Mouse (Mus musculus): Measurements from ENCODE around the gene Pagr1b. TPM values are rescaled to one million over a fixed set of nuclear protein-coding genes. Genes with fewer than 3 reads are reported as not detected.

Pagr1b gene
- total and polyA plus RNA-seq, 3 experiments = 0.39 to 4.5 TPM; not detected in 1

GRCm38 (mm10) chr7:127026984-127027726 lies 10.9 kb upstream of the Pagr1b start, which contains the start of gene Maz (continued):
- no peak for TF ChIP-seq USF2 (IDR thresholded peaks at IDR 0.05; ENCODE audit: borderline replicate concordance in 1 of 2, insufficient read depth in 1 of 2, low read depth in 1 of 2, low read length in 2 of 2)
- peak; percentile 15; the same call in 1 of the 2 replicates for TF ChIP-seq BHLHE40 (IDR thresholded peaks at IDR 0.05; ENCODE audit: borderline replicate concordance, low read depth, low read length)
- TF ChIP-seq SIN3A (IDR thresholded peaks at IDR 0.05; ENCODE audit: low read length) = peak; percentile 90
- peak; percentile 62 for TF ChIP-seq CHD2 (IDR thresholded peaks at IDR 0.05; ENCODE audit: low read length)
- no peak for TF ChIP-seq GATA1 (IDR thresholded peaks at IDR 0.05; ENCODE audit: low read depth, low read length)
- TF ChIP-seq POLR2AphosphoS2 (IDR thresholded peaks at IDR 0.05; ENCODE audit: low read length) = peak; percentile 99
- no peak; the same call in 1 of the 2 replicates for TF ChIP-seq POLR2AphosphoS5 (IDR thresholded peaks at IDR 0.05; ENCODE audit: borderline replicate concordance, low read depth, low read length)
- 0 out of 6 replicates have a peak, but pooled peaks of 1 of the 3 experiments have one; percentile 2 for TF ChIP-seq CTCF (IDR thresholded peaks at IDR 0.05 in 2 of 3, conservative IDR thresholded peaks at IDR 0.05 in 1 of 3; ENCODE audit: control insufficient read depth in 1 of 3, insufficient read depth in 1 of 3, low read depth in 2 of 3, low read length in 3 of 3, poor library complexity in 1 of 3, severe bottlenecking in 1 of 3)
- no peak for TF ChIP-seq ZKSCAN1 (IDR thresholded peaks at IDR 0.05; ENCODE audit: low read depth, low read length)
- no peak for TF ChIP-seq RAD21 (IDR thresholded peaks at IDR 0.05; ENCODE audit: low read depth, low read length)

DNA sequence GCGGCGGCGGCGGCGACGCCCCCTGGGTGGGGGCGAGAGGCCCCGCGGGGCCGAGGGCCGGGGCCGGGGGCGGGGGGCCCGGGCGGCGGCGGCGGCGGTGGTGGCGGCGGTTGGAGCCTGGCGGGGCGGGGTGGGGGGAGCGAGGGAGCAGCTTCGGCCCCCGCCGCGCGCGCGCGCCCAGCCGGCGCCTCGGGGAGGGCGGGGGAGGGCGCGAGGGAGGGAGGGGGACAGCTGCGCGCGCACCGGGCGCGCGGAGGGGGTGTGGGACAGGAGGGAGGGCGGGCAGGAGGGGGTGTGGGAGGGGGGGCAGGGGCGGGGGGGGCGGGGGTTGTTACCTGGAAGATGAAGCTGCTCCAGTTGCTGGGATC lies 10.3 kb upstream of the Pagr1b start:
- peak overlapping the region; percentile 93 for H3K27ac ChIP-seq (ENCODE audit: control insufficient read depth, low read depth, low read length)
- no peak for DNase-seq (ENCODE audit: low read depth, low spot score)

DNA sequence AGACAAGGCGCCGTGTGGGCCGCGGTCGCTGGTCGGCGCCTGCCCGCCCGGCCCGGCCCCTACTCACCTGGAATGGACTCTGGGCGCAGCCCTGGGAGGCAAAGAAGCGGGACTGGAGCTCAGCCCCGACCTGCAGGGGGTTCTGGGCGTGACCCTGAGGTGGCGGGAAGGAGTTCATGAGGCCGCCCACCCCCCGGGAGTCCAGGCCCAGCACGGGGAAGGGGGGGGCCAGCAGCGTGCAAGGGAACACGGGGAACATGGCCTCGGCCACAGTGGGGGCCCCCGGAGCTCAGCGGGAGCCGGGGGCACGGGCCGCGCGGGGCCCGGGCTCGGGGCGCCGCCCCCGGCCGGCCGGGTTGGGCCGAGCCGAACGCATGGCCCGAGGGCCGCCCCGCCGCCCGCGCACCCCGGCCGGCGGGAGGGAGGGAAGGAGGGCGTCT lies 9.9 kb upstream of the Pagr1b start:
- Histone ChIP-seq H3K27ac (ENCODE audit: control insufficient read depth, low read depth, low read length) (peak overlapping the region; percentile 93), H3K4me3 (ENCODE audit: control insufficient read depth in 1 of 2, insufficient read depth in 1 of 2, low read depth in 2 of 2, low read length in 2 of 2) (peak overlapping the region; percentile 59 to 86; a peak in 3 of 4 replicates), H3K27me3 (ENCODE audit: control insufficient read depth in 1 of 2, insufficient read depth in 2 of 2, low read length in 2 of 2) (no peaks in the 10 kb centered on the region), H3K4me1 (ENCODE audit: control insufficient read depth in 1 of 2, insufficient read depth in 2 of 2, low read length in 2 of 2) (peaks cover 22 to 44% of the 10 kb centered on the region in 2 experiments), H3K9me3 (replicated peaks; ENCODE audit: insufficient read depth, low read length) (no peaks in the 10 kb centered on the region), H3K79me2 (ENCODE audit: control insufficient read depth, insufficient read depth, low read length, poor library complexity) (peaks cover 41% of the 10 kb centered on the region), H3K36me3 (ENCODE audit: control insufficient read depth in 1 of 2, insufficient read depth in 2 of 2, low read length in 2 of 2) (peaks cover 15 to 46% of the 10 kb centered on the region in 2 experiments), H3K9ac (ENCODE audit: control insufficient read depth, low read depth, low read length, poor library complexity, severe bottlenecking) (peak overlapping the region; percentile 97)
- peak; percentile 85 for DNase-seq (ENCODE audit: low read depth, low spot score)
- peak; percentile 36 for TF ChIP-seq TCF12 (IDR thresholded peaks at IDR 0.05; ENCODE audit: low read depth, low read length)
- TF ChIP-seq TAL1 (IDR thresholded peaks at IDR 0.05; ENCODE audit: low read length) = no peak
- TF ChIP-seq POLR2A (IDR thresholded peaks at IDR 0.05; ENCODE audit: control insufficient read depth in 1 of 2, insufficient read depth in 1 of 2, low read depth in 1 of 2, low read length in 2 of 2, poor library complexity in 1 of 2) = peak; percentile 42 to 66; a peak in 3 of 4 replicates
- TF ChIP-seq CHD1 (IDR thresholded peaks at IDR 0.05; ENCODE audit: low read depth, low read length) = no peak
- TF ChIP-seq POLR2AphosphoS2 (IDR thresholded peaks at IDR 0.05; ENCODE audit: low read length) = no peak; the same call in 1 of the 2 replicates
- TF ChIP-seq NELFE (IDR thresholded peaks at IDR 0.05; ENCODE audit: low read depth, low read length) = peak; percentile 52
- 0 out of 2 replicates have a peak, but pooled peaks have one; percentile 53 for TF ChIP-seq TBP (IDR thresholded peaks at IDR 0.05; ENCODE audit: low read depth, low read length)
- TF ChIP-seq MEF2A (IDR thresholded peaks at IDR 0.05; ENCODE audit: extremely low read depth, insufficient replicate concordance, low read depth, low read length, poor library complexity, severe bottlenecking) = no peak
- TF ChIP-seq GATA1 (IDR thresholded peaks at IDR 0.05; ENCODE audit: low read depth, low read length) = no peak
- peak; percentile 48; the same call in 1 of the 2 replicates for TF ChIP-seq ZMIZ1 (IDR thresholded peaks at IDR 0.05; ENCODE audit: low read depth, low read length)
- TF ChIP-seq E2F4 (IDR thresholded peaks at IDR 0.05; ENCODE audit: borderline replicate concordance, low read depth, low read length) = peak; percentile 70; the same call in 1 of the 2 replicates
- peak; percentile 49; the same call in 1 of the 2 replicates for TF ChIP-seq HCFC1 (IDR thresholded peaks at IDR 0.05; ENCODE audit: low read depth, low read length)
- peak; percentile 5; the same call in 1 of the 2 replicates for TF ChIP-seq MXI1 (IDR thresholded peaks at IDR 0.05; ENCODE audit: low read depth, low read length)
- peak; percentile 84; the same call in 1 of the 2 replicates for TF ChIP-seq UBTF (IDR thresholded peaks at IDR 0.05; ENCODE audit: borderline replicate concordance, insufficient read depth, low read depth, low read length)
- TF ChIP-seq SIN3A (IDR thresholded peaks at IDR 0.05; ENCODE audit: low read length) = peak; percentile 19; the same call in 1 of the 2 replicates

More for the DNA sequence above, 10.3 kb upstream of the Pagr1b start:
- no peaks in the 10 kb centered on the region for H3K27me3 ChIP-seq (ENCODE audit: control insufficient read depth in 1 of 2, insufficient read depth in 2 of 2, low read length in 2 of 2)
- TF ChIP-seq ETS1 (IDR thresholded peaks at IDR 0.05; ENCODE audit: low read depth, low read length) (no peak), SIN3A (IDR thresholded peaks at IDR 0.05; ENCODE audit: low read length) (peak; percentile 20; the same call in 1 of the 2 replicates)
- H3K4me3 ChIP-seq (ENCODE audit: control insufficient read depth in 1 of 2, insufficient read depth in 1 of 2, low read depth in 2 of 2, low read length in 2 of 2) = no peak overlapping the region; a peak in 1 of 4 replicates
- H3K36me3 ChIP-seq (ENCODE audit: control insufficient read depth in 1 of 2, insufficient read depth in 2 of 2, low read length in 2 of 2) = peaks cover 17 to 50% of the 10 kb centered on the region in 2 experiments
- peaks cover 26 to 47% of the 10 kb centered on the region in 2 experiments for H3K4me1 ChIP-seq (ENCODE audit: control insufficient read depth in 1 of 2, insufficient read depth in 2 of 2, low read length in 2 of 2)
- no peaks in the 10 kb centered on the region for H3K9me3 ChIP-seq (replicated peaks; ENCODE audit: insufficient read depth, low read length)
- peak overlapping the region; percentile 97 for H3K9ac ChIP-seq (ENCODE audit: control insufficient read depth, low read depth, low read length, poor library complexity, severe bottlenecking)
- H3K79me2 ChIP-seq (ENCODE audit: control insufficient read depth, insufficient read depth, low read length, poor library complexity) = peaks cover 41% of the 10 kb centered on the region
